Mouse (Mus musculus): Measurements from ENCODE around the gene Plekhg5.

GRCm38 (mm10) chr4:152157779-152158584 lies 85.7 kb downstream of the Plekhg5 start:
- TF ChIP-seq CTCF (IDR thresholded peaks at IDR 0.05; ENCODE audit: insufficient read depth, low read length), result peak; percentile 77
- no peak for TF ChIP-seq POLR2A (IDR thresholded peaks at IDR 0.05; ENCODE audit: borderline replicate concordance, extremely low read depth, low read depth, low read length)
